In genomic region chr4:62297280-62298130, GRCm38 (mm10) we compare ENCODE assay signal across 26 mouse cellular contexts.
"Had no signal": no experiment of that assay in that cellular context is flagged by ENCODE, and none has a peak within 500 bp of the region (broad histone marks: within the 10 kb centered on the region; RNA-seq: fewer than 3 reads in every experiment).

No protein-coding gene starts in this region.

- H3K9ac ChIP-seq: heart, embryonic 12.5 days; hindbrain, embryonic 13.5 days; hindbrain, embryonic 15.5 days; kidney, embryonic 15.5 days; limb, embryonic 13.5 days; limb, embryonic 15.5 days; liver, embryonic 12.5 days; liver, embryonic 14.5 days had no signal

- H3K9me3 ChIP-seq: heart, embryonic 10.5 days; heart, embryonic 12.5 days; hindbrain, embryonic 13.5 days; hindbrain, embryonic 15.5 days; kidney, embryonic 15.5 days; limb, embryonic 13.5 days; limb, embryonic 15.5 days; liver, embryonic 12.5 days had no signal

- H3K4me2 ChIP-seq: heart, embryonic 12.5 days; hindbrain, embryonic 13.5 days; hindbrain, embryonic 15.5 days; kidney, embryonic 15.5 days; limb, embryonic 13.5 days; limb, embryonic 15.5 days; liver, embryonic 12.5 days had no signal

- DNase-seq: gastrocnemius, postnatal 14 days; gastrocnemius, postnatal 36 days; heart, adult 18-20 months; heart, postnatal 10 days; heart, postnatal 36 days; kidney, adult 11 months; kidney, adult 2 months; kidney, adult 9 months; kidney, postnatal 14 days; kidney, postnatal 36 days; layer of hippocampus, adult 9-11 months; layer of hippocampus, postnatal 36 days; left cerebral cortex, postnatal 4 days had no signal

- H3K4me3 ChIP-seq: heart, embryonic 10.5 days; heart, embryonic 12.5 days; hindbrain, embryonic 13.5 days; hindbrain, embryonic 15.5 days; kidney, embryonic 15.5 days; layer of hippocampus, adult 2 months; limb, embryonic 13.5 days; limb, embryonic 15.5 days; liver, embryonic 12.5 days had no signal

- H3K27ac ChIP-seq: heart, embryonic 10.5 days; hindbrain, embryonic 13.5 days; hindbrain, embryonic 15.5 days; hindbrain, postnatal 0 days; kidney, embryonic 15.5 days; kidney, postnatal 0 days; layer of hippocampus, adult 2 months; limb, embryonic 13.5 days; limb, embryonic 15.5 days; liver, embryonic 12.5 days; liver, embryonic 14.5 days had no signal

- H3K4me1 ChIP-seq: heart, embryonic 10.5 days; heart, embryonic 12.5 days; hindbrain, embryonic 15.5 days; limb, embryonic 13.5 days had no signal

- ATAC-seq: hindbrain, postnatal 0 days; intestine, embryonic 16.5 days; liver, embryonic 12.5 days had no signal

- H3K27me3 ChIP-seq: heart, embryonic 12.5 days; hindbrain, embryonic 13.5 days; hindbrain, embryonic 15.5 days; kidney, embryonic 15.5 days; limb, embryonic 13.5 days; limb, embryonic 15.5 days; liver, embryonic 12.5 days had no signal
